Mouse (Mus musculus) CD4-positive, CD25-positive, alpha-beta regulatory T cell (primary cell): ENCODE measurements around the gene Lcmt2. TPM values are rescaled to one million over a fixed set of nuclear protein-coding genes. Genes with fewer than 3 reads are reported as not detected.

Experiments
- polyA plus RNA-seq: library from polyadenylated mRNA; unstranded; fragments of 100-300 nt; shearing (Covaris generic); gene quantifications from one replicate; pipeline ENCODE4 v1.2.1, GENCODE M21; 2017

The Lcmt2 gene
- polyA plus RNA-seq: 24.0 TPM

GRCm38 (mm10) chr2:121140018-121140882, at the start of gene Lcmt2, which contains the start of gene Adal:
Lcmt2 (minus strand) TSS chr2:121140653.
Adal (plus strand) TSS chr2:121140428.

GRCm38 (mm10) chr2:121170980-121171742, 30.7 kb upstream of the Lcmt2 start, which contains the start of gene Zscan29:
Zscan29 (minus strand) TSS chr2:121171125.

GRCm38 (mm10) chr2:121170481-121170971, 30.1 kb upstream of the Lcmt2 start, which contains the start of gene Tubgcp4:
Tubgcp4 (plus strand) TSS chr2:121170654.

DNA sequence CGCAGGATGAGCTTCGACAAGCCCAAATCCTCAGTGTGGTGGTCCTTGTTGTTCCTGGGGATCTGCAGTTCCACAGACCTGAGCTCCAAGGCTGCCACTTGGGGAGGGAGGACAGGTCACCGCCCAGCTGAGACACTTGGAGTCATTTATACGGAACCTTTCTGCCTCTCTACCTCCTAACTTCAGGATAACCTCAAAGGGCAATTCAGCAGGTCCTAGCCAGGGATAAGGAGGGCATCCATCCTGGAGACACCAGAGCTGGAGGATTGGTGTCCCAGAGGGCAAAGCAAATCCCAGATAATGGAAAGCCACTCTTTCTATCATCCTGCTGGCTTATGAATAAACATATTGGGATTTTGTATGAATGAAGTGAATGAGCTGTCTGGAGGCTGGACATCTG, 30.8 kb downstream of the Lcmt2 start, which contains the start of gene Tgm7:
TSS of gene Tgm7 (minus strand) at position 101 of the 400 bp plus-strand sequence.

DNA sequence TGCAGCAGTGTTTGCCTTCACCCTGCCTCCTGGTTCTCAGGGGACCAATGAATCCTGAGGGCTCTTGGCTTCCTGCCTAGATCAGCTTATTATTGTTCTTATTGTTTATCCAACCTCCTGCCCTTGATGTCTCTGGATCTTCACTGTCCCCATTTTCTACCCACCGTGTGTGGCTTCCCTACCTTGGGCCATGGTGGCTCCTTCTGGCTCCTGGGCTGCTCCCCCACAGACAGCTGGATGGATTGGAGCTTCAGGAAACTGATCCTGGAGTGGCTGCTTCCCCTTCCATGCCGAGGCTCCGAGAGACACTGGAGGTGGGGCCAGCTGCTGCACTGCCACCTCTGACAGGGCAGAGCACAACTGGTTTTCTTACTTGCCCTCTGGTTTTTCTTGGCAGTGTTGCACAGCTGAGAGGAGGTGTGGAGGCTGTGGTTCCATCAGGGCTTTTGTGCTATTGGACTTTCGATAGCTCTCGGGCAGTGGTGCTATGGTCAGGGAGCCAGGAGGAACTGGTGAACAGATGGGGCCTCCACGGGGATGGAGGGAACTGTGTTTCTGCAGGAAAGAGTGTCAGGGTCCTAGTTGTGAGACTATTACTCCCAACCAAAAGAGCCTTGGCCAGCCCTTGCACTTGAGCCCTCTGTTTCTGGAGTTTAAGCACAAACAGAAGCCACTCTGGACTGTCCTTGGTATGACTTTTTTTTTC, 54.8 kb downstream of the Lcmt2 start, which contains the start of gene Tgm5:
TSS of gene Tgm5 (minus strand) at position 362 of the 706 bp plus-strand sequence.

Other genes starting within 250 kb of the Lcmt2 start
- 56.4 TPM for gene Ubr1, start 169.9 kb downstream of the Lcmt2 start, polyA plus RNA-seq
- 29.2 TPM for gene Tmem62, start 163.6 kb downstream of the Lcmt2 start, polyA plus RNA-seq
- gene Ccndbp1, start 132.2 kb downstream of the Lcmt2 start, polyA plus RNA-seq: 146 TPM
- 0.14 TPM for gene Epb42, start 103.6 kb downstream of the Lcmt2 start, polyA plus RNA-seq
- gene Tgm5, start 54.8 kb downstream of the Lcmt2 start, polyA plus RNA-seq: not detected
- not detected for gene Tgm7, start 30.9 kb downstream of the Lcmt2 start, polyA plus RNA-seq
- gene Adal, start 225 bp downstream of the Lcmt2 start, polyA plus RNA-seq: 17.9 TPM
- 113 TPM for gene Tubgcp4, start 30.0 kb upstream of the Lcmt2 start, polyA plus RNA-seq
- gene Zscan29, start 30.5 kb upstream of the Lcmt2 start, polyA plus RNA-seq: 54.7 TPM
- 49.5 TPM for gene Trp53bp1, start 130.8 kb upstream of the Lcmt2 start, polyA plus RNA-seq
- not detected for gene Map1a, start 148.9 kb upstream of the Lcmt2 start, polyA plus RNA-seq
- 10.8 TPM for gene Ppip5k1, start 214.7 kb upstream of the Lcmt2 start, polyA plus RNA-seq
- gene Ckmt1, start 217.1 kb upstream of the Lcmt2 start, polyA plus RNA-seq: not detected
- 0.13 TPM for gene Strc, start 246.5 kb upstream of the Lcmt2 start, polyA plus RNA-seq